Mouse (Mus musculus) limb, embryonic 11.5 days (tissue): ENCODE results near the gene Gm7534. TPM values are rescaled to one million over a fixed set of nuclear protein-coding genes. Genes with fewer than 3 reads are reported as not detected.

ENCODE experiments used
- ATAC-seq: fragments of 200-750 bp; cut with Nextera tagmentation; 2 replicates; pipeline ENCODE4 v1.8.0; 2017; ENCODE audit warnings: low read depth; ENCODE audit not compliant: insufficient number of reproducible peaks, low FRiP score, low TSS enrichment
- DNase-seq: peaks from one replicate; pipeline ENCODE4 v3.0.0-alpha.2; 2015; ENCODE audit warnings: low spot score
- H3K27ac ChIP-seq: fragments of 300-500 bp; sonication (generic); replicated peaks from 2 replicates; pipeline ENCODE4 v1.5.1; 2014; ENCODE audit warnings: low read depth, mild to moderate bottlenecking, low read length
- H3K27me3 ChIP-seq: fragments of 300-500 bp; sonication (generic); 2 replicates; pipeline ENCODE4 v1.6.1; 2014; ENCODE audit warnings: mild to moderate bottlenecking, low read length, mixed read lengths; ENCODE audit not compliant: control insufficient read depth, insufficient read depth
- H3K36me3 ChIP-seq: fragments of 300-500 bp; sonication (generic); 2 replicates; pipeline ENCODE4 v1.6.1; 2014; ENCODE audit warnings: mild to moderate bottlenecking, low read length, moderate library complexity, mixed read lengths; ENCODE audit not compliant: control insufficient read depth, insufficient read depth
- H3K4me1 ChIP-seq: fragments of 300-500 bp; sonication (generic); 2 replicates; pipeline ENCODE4 v1.6.1; 2014; ENCODE audit warnings: low read length, mixed read lengths; ENCODE audit not compliant: control insufficient read depth, insufficient read depth
- H3K4me2 ChIP-seq: fragments of 300-500 bp; sonication (generic); 2 replicates; pipeline ENCODE4 v1.6.1; 2014; ENCODE audit warnings: low read depth, mild to moderate bottlenecking, moderate library complexity; ENCODE audit not compliant: severe bottlenecking
- H3K4me3 ChIP-seq: fragments of 300-500 bp; sonication (generic); 2 replicates; pipeline ENCODE4 v1.5.1; 2014; ENCODE audit warnings: low read depth, low read length
- H3K9ac ChIP-seq: fragments of 300-500 bp; sonication (generic); 2 replicates; pipeline ENCODE4 v1.6.1; 2014; ENCODE audit warnings: mild to moderate bottlenecking, low read length
- H3K9me3 ChIP-seq: fragments of 300-500 bp; sonication (generic); 2 replicates; pipeline ENCODE4 v1.6.1; 2016; ENCODE audit warnings: low read length; ENCODE audit not compliant: control insufficient read depth
- WGBS: fragments of 180-500 bp; shearing (Covaris S2); extraction: QIAGEN DNeasy Blood & Tissue Kit; methylation state at CpG from one replicate; pipeline ENCODE4 v1.1.7; 2014; 5-methylcytosine and 5-hydroxymethylcytosine counted together
- polyA plus RNA-seq: library from polyadenylated mRNA; unstranded; fragments of >200 nt; fragmentation: Nextera tagmentation; extraction: Ambion mirVana; gene quantifications from 2 replicates; pipeline ENCODE4 v1.2.1, GENCODE M21; 2014

Gm7534 gene
- polyA plus RNA-seq, 1 experiment from 2014 or later = not detected

GRCm38 (mm10) chr4:134227194-134227593 lies 24.4 kb upstream of the Gm7534 start, which contains the start of gene Catsper4:
Gene Catsper4, minus strand, starts transcription at chr4:134227383.
- Histone ChIP-seq H3K9ac (no peak within 1 kb of the TSS), H3K27me3 (no peaks in the 10 kb centered on the region), H3K4me1 (no peaks in the 10 kb centered on the region), H3K4me3 (no peak within 1 kb of the TSS), H3K36me3 (no peaks in the 10 kb centered on the region), H3K4me2 (no peak within 1 kb of the TSS), H3K27ac (no peak within 1 kb of the TSS), H3K9me3 (no peaks in the 10 kb centered on the region)
- no peak for ATAC-seq
- 72% methylated on average over 8 of the region's 8 CpGs for WGBS
- DNase-seq = no peak

GRCm38 (mm10) chr4:134222793-134223600 lies 20.2 kb upstream of the Gm7534 start:
- H3K36me3 ChIP-seq = no peaks in the 10 kb centered on the region
- WGBS = 67% methylated on average over 11 of the region's 11 CpGs
- H3K9me3 ChIP-seq = no peaks in the 10 kb centered on the region
- H3K27me3 ChIP-seq = no peaks in the 10 kb centered on the region
- DNase-seq (no peak), ATAC-seq (no peak)
- no peak overlapping the region for H3K4me3 ChIP-seq
- H3K4me1 ChIP-seq = no peaks in the 10 kb centered on the region
- no peak overlapping the region for H3K27ac ChIP-seq
- H3K9ac ChIP-seq = no peak overlapping the region
- H3K4me2 ChIP-seq = no peak overlapping the region

DNA sequence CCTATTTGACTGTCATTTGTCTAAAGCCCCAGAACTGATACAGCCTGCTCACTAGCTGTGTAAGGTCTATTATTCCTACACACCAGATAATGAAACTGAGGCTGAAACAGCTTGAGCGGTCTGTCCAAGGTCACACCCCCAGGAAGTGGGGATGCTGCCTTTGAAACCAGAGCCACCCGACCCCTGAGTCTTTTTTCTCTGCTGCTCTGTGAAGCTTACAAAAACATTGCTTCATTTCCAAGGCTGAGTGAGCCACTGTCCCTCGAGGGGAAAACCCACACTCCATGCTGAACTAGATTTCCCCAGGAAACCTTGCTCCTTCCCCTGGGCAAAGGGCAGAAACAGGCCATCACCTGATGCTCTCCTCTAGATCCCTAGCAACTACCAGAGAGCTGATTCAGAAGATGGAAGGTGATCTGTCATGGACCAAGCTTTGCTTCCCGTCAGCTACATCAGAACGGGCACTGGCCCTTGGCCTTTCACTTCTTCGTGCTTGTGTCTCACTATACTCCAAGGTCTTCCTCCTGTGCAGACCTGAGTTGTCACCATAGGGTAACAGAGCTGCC lies 3.8 kb upstream of the Gm7534 start:
- Histone ChIP-seq H3K9ac (no peak overlapping the region), H3K4me3 (no peak overlapping the region), H3K27ac (no peak overlapping the region), H3K27me3 (no peaks in the 10 kb centered on the region), H3K4me2 (no peak overlapping the region), H3K4me1 (0 out of 2 replicates have a peak, but pooled peaks cover 2% of the 10 kb centered on the region), H3K9me3 (no peaks in the 10 kb centered on the region), H3K36me3 (no peaks in the 10 kb centered on the region)
- WGBS = 56% methylated on average over 6 of the region's 6 CpGs
- DNase-seq (no peak), ATAC-seq (no peak)

DNA sequence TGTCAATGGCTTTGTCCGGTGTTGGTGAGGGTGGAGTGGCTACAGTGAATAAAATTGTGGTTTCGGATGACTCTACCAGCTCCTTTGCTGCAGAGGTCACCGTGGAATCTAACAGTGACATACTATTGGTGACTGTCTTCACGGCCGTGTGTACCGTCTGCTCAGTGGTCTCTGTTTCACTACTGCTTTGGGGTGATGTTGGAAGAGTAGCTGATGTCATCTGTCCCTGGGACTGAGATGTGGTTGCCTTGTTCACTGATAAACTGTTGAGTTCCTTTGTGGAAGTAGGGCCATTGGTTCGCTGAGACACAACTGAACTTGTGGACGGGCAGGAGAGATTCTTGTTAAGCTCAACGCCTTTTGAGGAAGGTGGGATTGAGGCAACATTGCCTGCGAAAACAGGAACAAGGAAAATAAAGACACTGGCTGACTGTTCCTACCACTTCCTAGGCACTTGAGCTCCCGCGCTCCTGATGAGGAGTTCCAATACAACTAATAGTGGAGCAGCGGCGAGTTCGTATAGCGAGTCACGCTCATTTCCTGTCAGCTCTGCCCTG lies 614 bp upstream of the Gm7534 start:
- H3K27ac ChIP-seq = no peak overlapping the region
- no peak overlapping the region for H3K4me3 ChIP-seq
- H3K9ac ChIP-seq = no peak overlapping the region
- H3K4me2 ChIP-seq = no peak overlapping the region
- DNase-seq (no peak), ATAC-seq (no peak)
- no peaks in the 10 kb centered on the region for H3K36me3 ChIP-seq
- 0 out of 2 replicates have a peak, but pooled peaks cover 2% of the 10 kb centered on the region for H3K4me1 ChIP-seq
- 83% methylated on average over 17 of the region's 17 CpGs for WGBS
- no peaks in the 10 kb centered on the region for H3K9me3 ChIP-seq
- H3K27me3 ChIP-seq = no peaks in the 10 kb centered on the region

DNA sequence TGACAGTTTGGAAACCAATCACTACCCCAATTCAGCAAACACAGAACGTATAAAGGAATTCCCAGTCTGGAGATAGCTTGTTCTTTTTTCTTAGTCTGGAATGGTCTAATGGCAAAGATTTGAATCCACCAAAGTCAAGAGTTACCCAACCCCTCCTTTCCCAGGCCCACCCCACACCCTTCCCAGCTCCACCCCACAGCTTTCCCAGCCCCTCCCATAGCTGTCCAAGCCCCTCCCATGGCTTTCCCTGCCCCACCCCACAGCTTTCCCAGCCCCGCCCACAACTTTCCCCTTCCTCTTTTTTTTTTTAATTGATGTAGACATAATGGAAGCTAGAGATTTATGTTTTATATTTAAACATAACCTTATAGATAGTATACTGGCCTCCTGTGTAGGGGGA lies 3.4 kb downstream of the Gm7534 start:
- ATAC-seq (no peak), DNase-seq (no peak)
- H3K27me3 ChIP-seq = no peaks in the 10 kb centered on the region
- 76% methylated on average over 2 of the region's 2 CpGs for WGBS
- H3K4me3 ChIP-seq = no peak overlapping the region
- no peak overlapping the region for H3K9ac ChIP-seq
- no peaks in the 10 kb centered on the region for H3K36me3 ChIP-seq
- no peak overlapping the region for H3K27ac ChIP-seq
- no peak overlapping the region for H3K4me2 ChIP-seq
- H3K4me1 ChIP-seq = no peaks in the 10 kb centered on the region
- H3K9me3 ChIP-seq = no peaks in the 10 kb centered on the region

DNA sequence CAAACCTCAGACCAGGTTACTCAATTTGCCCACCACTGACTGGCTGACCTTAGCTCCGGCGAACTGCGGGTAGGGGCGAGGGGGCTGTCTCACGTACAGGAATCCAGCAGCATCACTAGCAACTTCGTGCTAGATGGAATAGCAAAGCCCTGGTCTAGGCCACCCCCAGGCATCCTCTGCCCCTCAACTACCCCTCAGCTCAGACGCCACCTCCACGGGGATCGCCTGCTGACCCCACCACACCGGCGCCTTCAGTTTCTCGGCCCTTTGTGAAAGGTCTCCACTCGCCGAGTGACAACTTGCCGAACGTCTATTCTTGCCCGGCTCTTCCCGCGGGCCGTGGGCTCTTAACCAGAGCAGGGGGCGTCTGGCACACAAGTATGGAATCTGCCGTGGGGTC lies 16.5 kb downstream of the Gm7534 start:
- DNase-seq (no peak), ATAC-seq (0 out of 2 replicates have a peak, but pooled peaks have one; percentile 1)
- Histone ChIP-seq H3K4me1 (0 out of 2 replicates have a peak, but pooled peaks cover 6% of the 10 kb centered on the region), H3K27ac (no peak overlapping the region), H3K36me3 (no peaks in the 10 kb centered on the region), H3K27me3 (no peaks in the 10 kb centered on the region), H3K4me3 (peak overlapping the region; percentile 82), H3K9me3 (no peaks in the 10 kb centered on the region), H3K9ac (peak overlapping the region; percentile 54), H3K4me2 (peak overlapping the region; percentile 67)
- WGBS = 2% methylated on average over 22 of the region's 22 CpGs

- WGBS = 77% methylated on average over 3 of the region's 3 CpGs
- H3K4me1 ChIP-seq = 0 out of 2 replicates have a peak, but pooled peaks cover 6% of the 10 kb centered on the region
- H3K27me3 ChIP-seq = no peaks in the 10 kb centered on the region
- H3K9ac ChIP-seq = 0 out of 2 replicates have a peak overlapping the region, but pooled peaks have one; percentile 54
- H3K4me3 ChIP-seq = peak overlapping the region; percentile 82
- H3K27ac ChIP-seq = no peak overlapping the region
- no peak for DNase-seq
- no peak for ATAC-seq
- H3K9me3 ChIP-seq = no peaks in the 10 kb centered on the region
- H3K4me2 ChIP-seq = peak overlapping the region; percentile 67
- H3K36me3 ChIP-seq = no peaks in the 10 kb centered on the region
Measured at GRCm38 (mm10) chr4:134185569-134185968, 17.2 kb downstream of the Gm7534 start.

DNA sequence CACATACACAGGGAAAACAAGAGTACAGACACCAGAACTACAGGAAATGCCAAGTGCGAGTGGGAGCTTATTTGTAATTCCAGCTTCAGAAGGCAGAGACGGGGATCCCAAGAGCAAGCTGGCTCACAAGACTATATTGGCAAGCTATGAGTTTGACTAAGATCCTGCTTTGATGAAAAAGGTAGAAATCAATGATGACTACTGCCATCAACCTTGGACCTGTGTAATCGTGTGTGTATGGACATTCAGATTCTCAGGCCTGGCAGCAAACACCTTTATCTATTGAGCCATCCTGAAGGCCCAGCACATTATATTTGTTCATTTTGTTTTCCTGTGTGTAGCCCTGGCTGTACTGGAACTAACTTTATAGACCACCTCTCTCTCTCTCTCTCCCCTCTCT lies 19.1 kb downstream of the Gm7534 start:
- 87% methylated on average over 3 of the region's 3 CpGs for WGBS
- no peak for ATAC-seq

More for the DNA sequence above, 19.1 kb downstream of the Gm7534 start:
- Histone ChIP-seq H3K9ac (no peak overlapping the region), H3K4me3 (no peak overlapping the region), H3K4me1 (0 out of 2 replicates have a peak, but pooled peaks cover 6% of the 10 kb centered on the region), H3K27me3 (no peaks in the 10 kb centered on the region), H3K36me3 (no peaks in the 10 kb centered on the region), H3K27ac (no peak overlapping the region), H3K4me2 (no peak overlapping the region), H3K9me3 (no peaks in the 10 kb centered on the region)
- DNase-seq = no peak
